Mouse (Mus musculus): ENCODE measurements at regions not wholly inside any gene's neighbourhood (a gene's known extent, or its start where the extent isn't known, plus 50 kb on each side); places are given as distances from the start of the nearest gene placed in this dataset.

GRCm38 (mm10) chr2:75028151-75028550 is 202.5 kb downstream of the Mtx2 start:
- H3K9ac ChIP-seq (replicated peaks) = no peak overlapping the region
- peaks cover 11% of the 10 kb centered on the region for H3K4me1 ChIP-seq (replicated peaks)
- H3K4me3 ChIP-seq (replicated peaks) = no peak overlapping the region
- H3K4me2 ChIP-seq = no peak overlapping the region
- H3K36me3 ChIP-seq = no peaks in the 10 kb centered on the region
- 76% methylated on average over 10 of the region's 10 CpGs for WGBS
- H3K9me3 ChIP-seq = no peaks in the 10 kb centered on the region
- no peak for ATAC-seq (ENCODE audit: insufficient number of reproducible peaks, insufficient read depth, low FRiP score, low TSS enrichment, low read depth)
- H3K27me3 ChIP-seq = peaks cover 24% of the 10 kb centered on the region
- no peak overlapping the region for H3K27ac ChIP-seq

DNA sequence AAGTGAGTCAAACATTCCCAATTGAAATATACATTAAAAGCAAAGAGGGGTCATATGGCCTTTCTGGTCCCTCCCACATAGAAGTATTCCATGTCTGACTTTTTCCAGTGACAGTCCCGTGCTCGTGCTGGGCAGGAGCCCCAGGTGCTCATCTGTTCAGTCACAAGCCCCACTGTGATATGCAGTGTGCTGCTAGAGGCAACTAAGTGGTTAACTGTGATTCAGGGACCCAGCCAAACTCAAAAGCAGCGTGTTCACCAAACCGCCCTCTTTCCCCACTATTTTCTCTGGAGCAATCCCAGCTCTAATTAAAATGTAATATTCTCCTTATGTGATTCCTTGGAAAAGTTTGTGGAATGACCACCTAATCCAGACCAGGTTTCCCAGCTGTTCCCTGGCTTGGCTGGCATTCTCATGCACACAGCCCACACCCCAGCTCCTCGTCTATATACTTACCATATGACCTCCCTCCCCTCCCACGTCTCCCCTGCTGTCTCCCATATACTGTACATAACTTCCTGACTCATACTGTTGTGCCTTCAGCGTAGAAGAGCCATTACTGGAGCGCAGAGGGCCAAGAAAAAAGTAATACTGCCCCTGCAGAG is 203.6 kb downstream of the Mtx2 start:
- Histone ChIP-seq H3K4me1 (replicated peaks) (peaks cover 11% of the 10 kb centered on the region), H3K4me2 (peak overlapping the region; percentile 20), H3K36me3 (no peaks in the 10 kb centered on the region), H3K27me3 (peaks cover 28% of the 10 kb centered on the region), H3K27ac (0 out of 2 replicates have a peak overlapping the region, but pooled peaks have one; percentile 67), H3K9ac (replicated peaks) (no peak overlapping the region), H3K9me3 (no peaks in the 10 kb centered on the region), H3K4me3 (replicated peaks) (no peak overlapping the region)
- WGBS = 13% methylated on average over 8 of the region's 8 CpGs
- peak; percentile 94 for ATAC-seq (ENCODE audit: insufficient number of reproducible peaks, insufficient read depth, low FRiP score, low TSS enrichment, low read depth)

DNA sequence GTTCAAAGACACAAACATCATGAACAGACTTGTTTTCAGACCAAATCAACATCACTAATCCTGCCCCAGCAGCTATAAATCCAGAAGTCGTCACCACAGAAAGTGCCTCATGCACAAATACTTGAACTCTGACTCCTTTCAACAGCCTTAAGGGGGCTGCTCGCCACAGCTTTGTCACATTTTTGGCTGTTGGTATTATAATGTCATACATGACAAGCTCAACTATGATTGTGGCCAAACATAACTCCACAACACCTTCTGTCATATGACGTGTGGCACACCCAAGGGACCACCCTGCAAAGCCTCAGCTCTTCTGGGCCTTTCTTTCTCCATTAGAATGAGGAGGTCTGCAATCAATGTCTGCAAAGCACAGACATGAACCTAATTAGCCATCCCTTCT is 209.1 kb downstream of the Mtx2 start:
- ATAC-seq (ENCODE audit: insufficient number of reproducible peaks, insufficient read depth, low FRiP score, low TSS enrichment, low read depth) = no peak
- Histone ChIP-seq H3K4me2 (no peak overlapping the region), H3K27me3 (peaks cover 28% of the 10 kb centered on the region), H3K9ac (replicated peaks) (no peak overlapping the region), H3K4me1 (replicated peaks) (peaks cover 13% of the 10 kb centered on the region), H3K27ac (no peak overlapping the region), H3K36me3 (no peaks in the 10 kb centered on the region), H3K4me3 (replicated peaks) (no peak overlapping the region), H3K9me3 (no peaks in the 10 kb centered on the region)
- 29% methylated on average over 3 of the region's 3 CpGs for WGBS

DNA sequence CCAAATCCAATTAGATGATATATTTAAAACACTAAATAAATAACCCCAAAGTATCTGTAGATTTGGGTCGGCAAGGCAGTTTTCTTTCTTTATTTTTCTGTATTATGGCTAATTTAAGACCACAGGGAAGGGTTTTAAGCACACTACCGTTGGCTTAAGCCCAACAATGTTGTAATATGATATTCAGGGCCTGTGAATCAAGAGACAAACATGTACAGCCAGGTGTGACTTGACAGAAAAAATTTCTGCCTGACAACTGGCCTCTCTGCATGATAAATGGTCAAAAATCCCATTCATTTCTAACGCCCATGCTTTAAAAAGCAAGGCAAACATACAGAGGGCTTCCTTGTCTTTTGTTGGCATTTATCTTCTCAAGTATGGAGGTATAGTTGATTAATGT is 213.5 kb downstream of the Mtx2 start:
- Histone ChIP-seq H3K27ac (no peak overlapping the region), H3K4me2 (no peak overlapping the region), H3K4me3 (replicated peaks) (no peak overlapping the region), H3K36me3 (no peaks in the 10 kb centered on the region), H3K9ac (replicated peaks) (no peak overlapping the region), H3K4me1 (replicated peaks) (peaks cover 9% of the 10 kb centered on the region), H3K9me3 (no peaks in the 10 kb centered on the region), H3K27me3 (peaks cover 34% of the 10 kb centered on the region)
- WGBS = 30% methylated on average over 3 of the region's 3 CpGs
- ATAC-seq (ENCODE audit: insufficient number of reproducible peaks, insufficient read depth, low FRiP score, low TSS enrichment, low read depth) = no peak

DNA sequence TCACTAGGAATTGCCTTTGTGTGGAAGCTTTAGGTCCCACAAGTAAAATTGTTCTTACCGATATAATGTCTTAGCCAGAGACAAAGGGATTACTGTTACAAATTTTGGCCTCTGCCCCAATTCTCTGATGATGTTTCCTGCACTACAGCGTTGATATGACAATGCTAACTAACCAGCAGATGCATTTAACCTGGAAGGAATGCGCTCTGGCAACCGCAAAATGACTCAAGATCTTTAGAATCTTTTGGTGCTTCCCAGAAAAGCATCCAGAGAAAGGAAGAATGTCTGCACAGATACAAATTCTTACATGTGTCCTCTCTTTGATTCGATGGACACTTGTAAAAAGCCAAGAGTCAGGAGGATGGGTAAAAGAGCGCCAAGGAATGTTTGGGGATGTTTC is 221.3 kb downstream of the Mtx2 start:
- H3K27me3 ChIP-seq = peaks cover 13% of the 10 kb centered on the region
- WGBS = 87% methylated on average over 6 of the region's 6 CpGs
- no peak overlapping the region for H3K4me3 ChIP-seq (replicated peaks)
- H3K36me3 ChIP-seq = no peaks in the 10 kb centered on the region
- 0 out of 2 replicates have a peak, but pooled peaks cover 4% of the 10 kb centered on the region for H3K4me1 ChIP-seq (replicated peaks)
- ATAC-seq (ENCODE audit: insufficient number of reproducible peaks, insufficient read depth, low FRiP score, low TSS enrichment, low read depth) = no peak
- no peak overlapping the region for H3K9ac ChIP-seq (replicated peaks)
- H3K27ac ChIP-seq = no peak overlapping the region
- no peak overlapping the region for H3K4me2 ChIP-seq
- no peaks in the 10 kb centered on the region for H3K9me3 ChIP-seq

DNA sequence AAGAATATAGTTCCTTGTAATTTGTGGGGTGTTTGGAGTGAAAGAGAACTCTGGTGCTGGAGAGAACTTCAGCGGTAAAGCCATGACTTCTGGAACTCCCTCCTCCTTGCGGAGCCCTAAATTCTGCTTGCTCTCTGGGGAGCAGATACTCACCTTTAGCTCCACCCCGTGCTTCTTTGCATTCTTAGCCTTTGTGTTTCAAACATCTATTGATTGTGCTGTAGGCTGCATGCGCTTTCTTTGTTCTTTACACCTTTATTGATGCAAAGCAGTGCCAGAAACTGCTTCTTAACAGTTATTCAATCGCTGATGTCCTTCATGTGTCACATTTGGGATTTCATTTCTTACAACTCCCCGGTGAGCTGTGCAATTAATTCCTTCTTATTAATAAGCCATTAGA is 222.5 kb downstream of the Mtx2 start:
- 0 out of 2 replicates have a peak, but pooled peaks cover 4% of the 10 kb centered on the region for H3K4me1 ChIP-seq (replicated peaks)
- H3K9me3 ChIP-seq = no peaks in the 10 kb centered on the region
- no peak overlapping the region for H3K27ac ChIP-seq
- H3K36me3 ChIP-seq = no peaks in the 10 kb centered on the region
- H3K4me3 ChIP-seq (replicated peaks) = no peak overlapping the region
- H3K27me3 ChIP-seq = peaks cover 19% of the 10 kb centered on the region
- WGBS = 41% methylated on average over 6 of the region's 6 CpGs
- no peak overlapping the region for H3K4me2 ChIP-seq
- ATAC-seq (ENCODE audit: insufficient number of reproducible peaks, insufficient read depth, low FRiP score, low TSS enrichment, low read depth) = no peak
- H3K9ac ChIP-seq (replicated peaks) = no peak overlapping the region

- no peaks in the 10 kb centered on the region for H3K9me3 ChIP-seq
- peak overlapping the region; percentile 64 for H3K4me2 ChIP-seq
- no peaks in the 10 kb centered on the region for H3K36me3 ChIP-seq
- H3K4me1 ChIP-seq (replicated peaks) = peaks cover 8% of the 10 kb centered on the region; the same call in 1 of the 2 replicates
- WGBS = 19% methylated on average over 14 of the region's 14 CpGs
- peak overlapping the region; percentile 32 for H3K4me3 ChIP-seq (replicated peaks)
- no peak for ATAC-seq (ENCODE audit: insufficient number of reproducible peaks, insufficient read depth, low FRiP score, low TSS enrichment, low read depth)
- H3K9ac ChIP-seq (replicated peaks) = peak overlapping the region; percentile 24; the same call in 1 of the 2 replicates
- no peak overlapping the region for H3K27ac ChIP-seq
- H3K27me3 ChIP-seq = peaks cover 56% of the 10 kb centered on the region
These were observed 229.0 kb downstream of the Mtx2 start for GRCm38 (mm10) chr2:75054474-75055186.

GRCm38 (mm10) chr2:75055187-75055543 is 229.6 kb downstream of the Mtx2 start:
- Histone ChIP-seq H3K9ac (replicated peaks) (peak overlapping the region; percentile 24; the same call in 1 of the 2 replicates), H3K9me3 (no peaks in the 10 kb centered on the region), H3K4me1 (replicated peaks) (peaks cover 11% of the 10 kb centered on the region; the same call in 1 of the 2 replicates), H3K27ac (no peak overlapping the region), H3K4me2 (peak overlapping the region; percentile 64), H3K27me3 (peaks cover 61% of the 10 kb centered on the region), H3K36me3 (no peaks in the 10 kb centered on the region), H3K4me3 (replicated peaks) (peak overlapping the region; percentile 32)
- no peak for ATAC-seq (ENCODE audit: insufficient number of reproducible peaks, insufficient read depth, low FRiP score, low TSS enrichment, low read depth)
- under 1% methylated on average over 6 of the region's 6 CpGs for WGBS

DNA sequence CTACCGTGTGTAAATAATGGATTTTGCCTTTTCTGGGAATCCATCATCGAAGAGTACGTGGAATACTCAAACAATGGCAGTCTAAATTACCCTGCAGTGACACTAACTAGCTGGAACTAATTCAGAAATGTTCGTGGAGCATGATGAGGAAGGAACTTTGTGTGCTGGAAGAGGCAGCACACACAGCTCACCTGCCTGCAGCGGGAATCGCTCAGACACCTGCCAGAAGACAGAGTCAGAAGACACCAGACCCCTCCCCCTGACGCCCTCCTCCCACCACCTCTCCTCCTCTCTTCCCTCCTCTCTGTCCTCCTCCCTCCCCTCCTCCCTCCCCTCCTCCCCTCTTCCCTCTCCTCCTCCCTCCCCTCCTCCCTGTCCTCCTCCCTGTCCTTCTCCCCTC is 235.4 kb downstream of the Mtx2 start:
- no peak overlapping the region for H3K4me3 ChIP-seq (replicated peaks)

GRCm38 (mm10) chr2:75061456-75062188 is 236.0 kb downstream of the Mtx2 start:
- no peaks in the 10 kb centered on the region for H3K36me3 ChIP-seq
- H3K4me2 ChIP-seq = no peak overlapping the region
- H3K27me3 ChIP-seq = peaks cover 83% of the 10 kb centered on the region
- no peak overlapping the region for H3K9ac ChIP-seq (replicated peaks)
- H3K9me3 ChIP-seq = no peaks in the 10 kb centered on the region
- no peak overlapping the region for H3K27ac ChIP-seq
- no peak for ATAC-seq (ENCODE audit: insufficient number of reproducible peaks, insufficient read depth, low FRiP score, low TSS enrichment, low read depth)
- H3K4me3 ChIP-seq (replicated peaks) = no peak overlapping the region
- 47% methylated on average over 12 of the region's 12 CpGs for WGBS
- H3K4me1 ChIP-seq (replicated peaks) = 0 out of 2 replicates have a peak, but pooled peaks cover 8% of the 10 kb centered on the region

More for the DNA sequence above, 235.4 kb downstream of the Mtx2 start:
- Histone ChIP-seq H3K4me2 (no peak overlapping the region), H3K4me1 (replicated peaks) (0 out of 2 replicates have a peak, but pooled peaks cover 8% of the 10 kb centered on the region), H3K36me3 (no peaks in the 10 kb centered on the region), H3K9ac (replicated peaks) (no peak overlapping the region), H3K9me3 (no peaks in the 10 kb centered on the region), H3K27me3 (peaks cover 87% of the 10 kb centered on the region), H3K27ac (no peak overlapping the region)
- 53% methylated on average over 7 of the region's 7 CpGs for WGBS
- no peak for ATAC-seq (ENCODE audit: insufficient number of reproducible peaks, insufficient read depth, low FRiP score, low TSS enrichment, low read depth)

GRCm38 (mm10) chr2:75062189-75062510 is 236.5 kb downstream of the Mtx2 start:
- 71% methylated on average over 7 of the region's 7 CpGs for whole genome bisulfite sequencing
- ATAC-seq (ENCODE audit: insufficient number of reproducible peaks, insufficient read depth, low FRiP score, low TSS enrichment, low read depth) = no peak
- Histone ChIP-seq H3K36me3 (no peaks in the 10 kb centered on the region), H3K9ac (replicated peaks) (no peak overlapping the region), H3K27ac (no peak overlapping the region), H3K4me2 (no peak overlapping the region), H3K9me3 (no peaks in the 10 kb centered on the region), H3K4me1 (replicated peaks) (0 out of 2 replicates have a peak, but pooled peaks cover 8% of the 10 kb centered on the region), H3K27me3 (peaks cover 82% of the 10 kb centered on the region), H3K4me3 (replicated peaks) (no peak overlapping the region)

Data from limb, embryonic 12.5 days (tissue).